Mouse (Mus musculus) CH12.LX (cell line): ENCODE measurements around the gene Nxpe3. TPM values are rescaled to one million over a fixed set of nuclear protein-coding genes. Genes with fewer than 3 reads are reported as not detected.

Experiments used
- DNase-seq: peaks from one replicate; pipeline ENCODE4 v3.0.0-alpha.2; 2013; ENCODE audit errors: extremely low read depth
- H3K27ac ChIP-seq: 2 replicates; pipeline ENCODE4 v1.5.1; 2012; ENCODE audit warnings: low read depth, mild to moderate bottlenecking, control low read depth, moderate library complexity; ENCODE audit not compliant: insufficient read depth
- H3K27me3 ChIP-seq: replicated peaks from 2 replicates; pipeline ENCODE3; 2012; ENCODE audit warnings: inconsistent platforms
- H3K36me3 ChIP-seq, 2 experiments: replicated peaks in 1 of 2; 2 replicates each; pipeline versions ENCODE3 to v1.6.1; 2012; ENCODE audit warnings: inconsistent platforms in 1 of 2, low read length in 1 of 2, mild to moderate bottlenecking in 1 of 2, mixed read lengths in 1 of 2, moderate library complexity in 1 of 2; ENCODE audit not compliant: control insufficient read depth in 1 of 2, insufficient read depth in 1 of 2
- H3K4me1 ChIP-seq, 2 experiments: 2 replicates each; pipeline ENCODE4 v1.6.1; 2012; ENCODE audit warnings: inconsistent platforms in 1 of 2, moderate library complexity in 1 of 2; ENCODE audit not compliant: insufficient read depth in 2 of 2, control insufficient read depth in 1 of 2
- H3K4me2 ChIP-seq: 2 replicates; pipeline ENCODE4 v1.6.1; 2012; ENCODE audit warnings: low read depth, mild to moderate bottlenecking, control low read depth; ENCODE audit not compliant: poor library complexity, insufficient read depth, severe bottlenecking
- H3K4me3 ChIP-seq, 3 experiments: fragments of 150-350 bp in 1 of 3; sonication (generic) in 1 of 3; replicated peaks in 1 of 3; 2 replicates each; pipeline versions ENCODE3 to v1.5.1; 2011 to 2012; ENCODE audit warnings: low read depth in 2 of 3, low read length in 2 of 3, mild to moderate bottlenecking in 2 of 3, moderate library complexity in 2 of 3, control low read depth in 1 of 3, improper control_type of control experiment in 1 of 3, inconsistent platforms in 1 of 3, mixed read lengths in 1 of 3; ENCODE audit not compliant: poor library complexity in 1 of 3
- H3K79me2 ChIP-seq: replicated peaks from 2 replicates; pipeline ENCODE4 v1.6.1; 2012; ENCODE audit warnings: mild to moderate bottlenecking, moderate library complexity; ENCODE audit not compliant: control insufficient read depth, poor library complexity, insufficient read depth, severe bottlenecking; ENCODE audit errors: extremely low read depth
- H3K9ac ChIP-seq: 2 replicates; pipeline ENCODE4 v1.6.1; 2012; ENCODE audit warnings: low read depth, mild to moderate bottlenecking, control low read depth, moderate library complexity; ENCODE audit not compliant: insufficient read depth
- H3K9me3 ChIP-seq: replicated peaks from 2 replicates; pipeline ENCODE3; 2012; ENCODE audit warnings: low read length, inconsistent platforms, mixed read lengths
- BHLHE40 ChIP-seq: IDR thresholded peaks from 2 replicates; pipeline ENCODE4 v1.6.1; 2011; ENCODE audit warnings: mild to moderate bottlenecking, low read depth, low read length, improper control_type of control experiment
- CHD1 ChIP-seq: IDR thresholded peaks from 2 replicates; pipeline ENCODE4 v1.6.1; 2012; ENCODE audit warnings: low read depth, low read length, improper control_type of control experiment, inconsistent platforms
- CHD2 ChIP-seq: IDR thresholded peaks from 2 replicates; pipeline ENCODE4 v1.6.1; 2011; ENCODE audit warnings: low read length, improper control_type of control experiment
- CTCF ChIP-seq, 2 experiments: IDR thresholded peaks in 1 of 2; conservative IDR thresholded peaks in 1 of 2; 2 replicates each; pipeline ENCODE4 v1.5.1; 2011 to 2012; ENCODE audit warnings: low read depth in 2 of 2, low read length in 2 of 2, improper control_type of control experiment in 1 of 2, inconsistent platforms in 1 of 2, mild to moderate bottlenecking in 1 of 2, moderate library complexity in 1 of 2
- E2F4 ChIP-seq: IDR thresholded peaks from 2 replicates; pipeline ENCODE4 v1.6.1; 2011; ENCODE audit warnings: low read depth, low read length, improper control_type of control experiment; ENCODE audit not compliant: insufficient replicate concordance
- EP300 ChIP-seq: IDR thresholded peaks from 2 replicates; pipeline ENCODE4 v1.6.1; 2011; ENCODE audit warnings: low read length, improper control_type of control experiment
- ETS1 ChIP-seq: conservative IDR thresholded peaks from 2 replicates; pipeline ENCODE4 v1.6.1; 2012; ENCODE audit warnings: low read depth, mild to moderate bottlenecking, inconsistent platforms, low read length, improper control_type of control experiment, moderate library complexity
- HCFC1 ChIP-seq: IDR thresholded peaks from 2 replicates; pipeline ENCODE4 v1.6.1; 2012; ENCODE audit warnings: low read depth, mild to moderate bottlenecking, inconsistent platforms, low read length, improper control_type of control experiment
- JUND ChIP-seq: conservative IDR thresholded peaks from 2 replicates; pipeline ENCODE4 v1.6.1; 2011; ENCODE audit warnings: low read depth, low read length, improper control_type of control experiment
- MAX ChIP-seq: IDR thresholded peaks from 2 replicates; pipeline ENCODE4 v1.6.1; 2011; ENCODE audit warnings: low read length, improper control_type of control experiment
- MAZ ChIP-seq: IDR thresholded peaks from 2 replicates; pipeline ENCODE4 v1.6.1; 2012; ENCODE audit warnings: low read depth, mild to moderate bottlenecking, inconsistent platforms, low read length, improper control_type of control experiment, moderate library complexity
- MEF2A ChIP-seq: IDR thresholded peaks from 2 replicates; pipeline ENCODE4 v1.6.1; 2014; ENCODE audit warnings: low read depth, mild to moderate bottlenecking, inconsistent platforms, low read length, improper control_type of control experiment, borderline replicate concordance
- MXI1 ChIP-seq: IDR thresholded peaks from 2 replicates; pipeline ENCODE4 v1.6.1; 2011; ENCODE audit warnings: mild to moderate bottlenecking, low read depth, low read length, improper control_type of control experiment
- MYC ChIP-seq: IDR thresholded peaks from 2 replicates; pipeline ENCODE4 v1.6.1; 2011; ENCODE audit warnings: low read depth, mild to moderate bottlenecking, improper control_type of control experiment, low read length
- NELFE ChIP-seq: IDR thresholded peaks from 2 replicates; pipeline ENCODE4 v1.6.1; 2011; ENCODE audit warnings: low read depth, low read length, improper control_type of control experiment
- NRF1 ChIP-seq: IDR thresholded peaks from 2 replicates; pipeline ENCODE4 v1.6.1; 2014; ENCODE audit warnings: low read depth, mild to moderate bottlenecking, inconsistent platforms, low read length, improper control_type of control experiment, moderate library complexity
- RAD21 ChIP-seq: IDR thresholded peaks from 2 replicates; pipeline ENCODE4 v1.6.1; 2011; ENCODE audit warnings: low read depth, mild to moderate bottlenecking, low read length, improper control_type of control experiment, moderate library complexity
- RCOR1 ChIP-seq: conservative IDR thresholded peaks from 2 replicates; pipeline ENCODE4 v1.6.1; 2012; ENCODE audit warnings: low read depth, mild to moderate bottlenecking, inconsistent platforms, low read length, improper control_type of control experiment
- SIN3A ChIP-seq: IDR thresholded peaks from 2 replicates; pipeline ENCODE4 v1.6.1; 2012; ENCODE audit warnings: low read length, improper control_type of control experiment, inconsistent platforms
- SMC3 ChIP-seq: IDR thresholded peaks from 2 replicates; pipeline ENCODE4 v1.6.1; 2011; ENCODE audit warnings: low read depth, low read length, improper control_type of control experiment
- TBP ChIP-seq: conservative IDR thresholded peaks from 2 replicates; pipeline ENCODE4 v1.6.1; 2011; ENCODE audit warnings: low read depth, low read length, improper control_type of control experiment
- TCF12 ChIP-seq: IDR thresholded peaks from 2 replicates; pipeline ENCODE4 v1.6.1; 2014; ENCODE audit warnings: low read depth, mild to moderate bottlenecking, inconsistent platforms, low read length, improper control_type of control experiment
- UBTF ChIP-seq: IDR thresholded peaks from 2 replicates; pipeline ENCODE4 v1.6.1; 2012; ENCODE audit warnings: low read depth, mild to moderate bottlenecking, inconsistent platforms, low read length, improper control_type of control experiment, moderate library complexity
- USF1 ChIP-seq: IDR thresholded peaks from 2 replicates; pipeline ENCODE4 v1.6.1; 2014; ENCODE audit warnings: low read depth, mild to moderate bottlenecking, inconsistent platforms, low read length, improper control_type of control experiment
- USF2 ChIP-seq: conservative IDR thresholded peaks from 2 replicates; pipeline ENCODE4 v1.6.1; 2011; ENCODE audit warnings: low read depth, low read length, improper control_type of control experiment
- ZNF384 ChIP-seq: IDR thresholded peaks from 2 replicates; pipeline ENCODE4 v1.6.1; 2012; ENCODE audit warnings: low read depth, low read length, improper control_type of control experiment, inconsistent platforms
- dilution Hi-C: fragments of 300-500 bp; cut with MboI; formaldehyde crosslinking; loops from 2 replicates; pipeline ENCODE4 v1.14.3; 2020; ENCODE audit warnings: low sequenced_read_pairs; ENCODE audit not compliant: extremely low pct_unique_long_range_greater_than_20kb, extremely low pct_ligation_motif_present
- in situ Hi-C: fragments of 300-500 bp; cut with MboI; formaldehyde crosslinking; loops from 3 replicates; pipeline ENCODE4 v1.14.3; 2019; ENCODE audit warnings: low sequenced_read_pairs, low pct_ligation_motif_present, low pct_unique_long_range_greater_than_20kb, mixed read lengths
- polyA plus RNA-seq: library from polyadenylated mRNA; unstranded; fragments of >175 nt; gene quantifications from 2 replicates; pipeline ENCODE4 v1.2.1, GENCODE M21; 2012; ENCODE audit warnings: low read depth; ENCODE audit not compliant: insufficient read length
- total RNA-seq, 2 experiments: library from RNA; depleted of rRNA; stranded (reverse); fragments of 300-350 nt in 1 of 2; fragments of >200 nt in 1 of 2; gene quantifications; 2 replicates each; pipeline ENCODE4 v1.2.3; 2012 to 2014

Nxpe3 gene
- total and polyA plus RNA-seq, 3 experiments = 5.4 to 12.3 (median 10.6) TPM

- dilution Hi-C loops (no loop called here), in situ Hi-C loops (no loop called here)
- H3K4me3 ChIP-seq = peak overlapping the region; percentile 18 to 92 (median 60)
- peak overlapping the region; percentile 61 for H3K27ac ChIP-seq
- no peaks in the 10 kb centered on the region for H3K27me3 ChIP-seq
- DNase-seq = peak; percentile 74
- peaks cover 4 to 54% of the 10 kb centered on the region in 2 experiments for H3K4me1 ChIP-seq
- H3K4me2 ChIP-seq = peak overlapping the region; percentile 99
- no peak; the same call in 1 of the 2 replicates for TF ChIP-seq MXI1
- TF ChIP-seq BHLHE40 = peak; percentile 34; the same call in 1 of the 2 replicates
- peak; percentile 69 for TF ChIP-seq SMC3
- peak; percentile 83 for TF ChIP-seq TCF12
- TF ChIP-seq ETS1 = peak; percentile 62
- TF ChIP-seq CTCF (conservative IDR thresholded peaks at IDR 0.05 in 1 of 2, IDR thresholded peaks at IDR 0.05 in 1 of 2; ENCODE audit: low read depth in 2 of 2, low read length in 2 of 2) = peak in 1 of 2 experiments; percentile 57; a peak in 2 of 4 replicates
- TF ChIP-seq CHD2 = peak; percentile 65
- TF ChIP-seq ZNF384 = peak; percentile 54
- TF ChIP-seq NELFE = 0 out of 2 replicates have a peak, but pooled peaks have one; percentile 24
- peak; percentile 72 for TF ChIP-seq EP300
- TF ChIP-seq RCOR1 = peak; percentile 71; the same call in 1 of the 2 replicates
- 0 out of 2 replicates have a peak, but pooled peaks have one; percentile 23 for TF ChIP-seq CHD1
- peak; percentile 22; the same call in 1 of the 2 replicates for TF ChIP-seq JUND
- TF ChIP-seq HCFC1 = no peak; the same call in 1 of the 2 replicates
- TF ChIP-seq RAD21 = peak; percentile 36
- no peak for TF ChIP-seq UBTF
- peak; percentile 72 for TF ChIP-seq MEF2A
- TF ChIP-seq NRF1 = no peak
- TF ChIP-seq USF2 = no peak
- peak; percentile 49 for TF ChIP-seq MAX
- peak; percentile 15 for TF ChIP-seq MAZ
- TF ChIP-seq USF1 = no peak
- 0 out of 2 replicates have a peak, but pooled peaks have one; percentile 51 for TF ChIP-seq MYC
- no peak for TF ChIP-seq E2F4
- no peak for TF ChIP-seq TBP
- TF ChIP-seq SIN3A = peak; percentile 73
- H3K36me3 ChIP-seq = peaks cover 1 to 42% of the 10 kb centered on the region in 2 experiments
- H3K9me3 ChIP-seq = no peaks in the 10 kb centered on the region
- peaks cover 72% of the 10 kb centered on the region for H3K79me2 ChIP-seq
- H3K9ac ChIP-seq = peak overlapping the region; percentile 74
Measured at GRCm38 (mm10) chr16:55823398-55824155, 71.5 kb downstream of the Nxpe3 start.
